Mouse (Mus musculus): ENCODE results near the gene Prox1. TPM values are rescaled to one million over a fixed set of nuclear protein-coding genes. Genes with fewer than 3 reads are reported as not detected.

The Prox1 gene
- total and polyA plus RNA-seq, 2 experiments, result 20.1 to 23.0 TPM

- peak overlapping the region; percentile 94 for H3K27ac ChIP-seq (replicated peaks; ENCODE audit: insufficient read depth, low read depth, low read length)
- peak overlapping the region; percentile 89 for H3K9ac ChIP-seq (ENCODE audit: low read depth, low read length)
- H3K36me3 ChIP-seq (ENCODE audit: control insufficient read depth, insufficient read depth, low read length), result no peaks in the 10 kb centered on the region
- H3K4me3 ChIP-seq (ENCODE audit: insufficient read depth, low read depth, low read length), result peak overlapping the region; percentile 86
- H3K4me1 ChIP-seq (ENCODE audit: control insufficient read depth, insufficient read depth, low read length), result peaks cover 6% of the 10 kb centered on the region
- no peak for TF ChIP-seq CTCF (IDR thresholded peaks at IDR 0.05; ENCODE audit: low read depth, low read length)
- TF ChIP-seq POLR2A (IDR thresholded peaks at IDR 0.05; ENCODE audit: extremely low read depth, insufficient read depth, low read length), result no peak
- H3K27me3 ChIP-seq (ENCODE audit: control insufficient read depth, insufficient read depth, low read length), result no peaks in the 10 kb centered on the region
- H3K79me2 ChIP-seq (ENCODE audit: control insufficient read depth, insufficient read depth, low read length), result peaks cover 20% of the 10 kb centered on the region
- peak; percentile 63 for DNase-seq (ENCODE audit: extremely low read depth, low read depth, low spot score)
- 2% methylated on average over 32 of the region's 32 CpGs for WGBS
These were observed 1.9 kb upstream of the Prox1 start for GRCm38 (mm10) chr1:190172311-190172978.

GRCm38 (mm10) chr1:190171750-190172149 lies 1.2 kb upstream of the Prox1 start:
- peak overlapping the region; percentile 86 for H3K4me3 ChIP-seq (ENCODE audit: insufficient read depth, low read depth, low read length)
- H3K27me3 ChIP-seq (ENCODE audit: control insufficient read depth, insufficient read depth, low read length), result no peaks in the 10 kb centered on the region
- peak overlapping the region; percentile 94 for H3K27ac ChIP-seq (replicated peaks; ENCODE audit: insufficient read depth, low read depth, low read length)

DNA sequence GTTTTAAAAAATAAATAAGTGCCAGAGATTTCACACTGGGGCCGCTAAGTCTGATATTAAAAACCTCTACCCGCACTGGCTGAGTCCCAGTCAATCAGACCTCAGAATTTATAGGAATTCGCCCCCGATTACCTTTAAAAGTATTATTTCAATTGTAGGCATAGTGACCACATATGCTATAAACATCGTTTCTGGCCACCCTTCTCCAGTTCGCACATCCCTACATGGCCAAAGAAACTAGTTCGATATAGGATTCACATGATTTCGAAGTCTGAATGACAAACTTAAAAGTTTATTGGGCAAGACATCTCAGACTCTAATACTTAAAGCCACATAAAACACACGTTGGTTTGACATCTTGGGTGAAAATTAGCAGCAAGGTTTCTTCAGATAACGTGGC lies 827 bp upstream of the Prox1 start:
- H3K4me1 ChIP-seq (ENCODE audit: control insufficient read depth, insufficient read depth, low read length), result peaks cover 6% of the 10 kb centered on the region
- no peak for DNase-seq (ENCODE audit: extremely low read depth, low read depth, low spot score)
- WGBS, result 3% methylated on average over 10 of the region's 10 CpGs
- peak overlapping the region; percentile 89 for H3K9ac ChIP-seq (ENCODE audit: low read depth, low read length)
- no peaks in the 10 kb centered on the region for H3K36me3 ChIP-seq (ENCODE audit: control insufficient read depth, insufficient read depth, low read length)
- peak overlapping the region; percentile 86 for H3K4me3 ChIP-seq (ENCODE audit: insufficient read depth, low read depth, low read length)
- H3K27me3 ChIP-seq (ENCODE audit: control insufficient read depth, insufficient read depth, low read length), result no peaks in the 10 kb centered on the region
- H3K79me2 ChIP-seq (ENCODE audit: control insufficient read depth, insufficient read depth, low read length), result peaks cover 20% of the 10 kb centered on the region
- TF ChIP-seq POLR2A (IDR thresholded peaks at IDR 0.05; ENCODE audit: extremely low read depth, insufficient read depth, low read length) (no peak), CTCF (IDR thresholded peaks at IDR 0.05; ENCODE audit: low read depth, low read length) (no peak)
- H3K27ac ChIP-seq (replicated peaks; ENCODE audit: insufficient read depth, low read depth, low read length), result peak overlapping the region; percentile 94

More at GRCm38 (mm10) chr1:190171750-190172149, 1.2 kb upstream of the Prox1 start:
- TF ChIP-seq POLR2A (IDR thresholded peaks at IDR 0.05; ENCODE audit: extremely low read depth, insufficient read depth, low read length) (peak; percentile 57; the same call in 1 of the 2 replicates), CTCF (IDR thresholded peaks at IDR 0.05; ENCODE audit: low read depth, low read length) (no peak)
- WGBS, result 3% methylated on average over 12 of the region's 12 CpGs
- peak; percentile 74 for DNase-seq (ENCODE audit: extremely low read depth, low read depth, low spot score)
- Histone ChIP-seq H3K4me1 (ENCODE audit: control insufficient read depth, insufficient read depth, low read length) (peaks cover 6% of the 10 kb centered on the region), H3K9ac (ENCODE audit: low read depth, low read length) (peak overlapping the region; percentile 89), H3K36me3 (ENCODE audit: control insufficient read depth, insufficient read depth, low read length) (no peaks in the 10 kb centered on the region), H3K79me2 (ENCODE audit: control insufficient read depth, insufficient read depth, low read length) (peaks cover 20% of the 10 kb centered on the region)

GRCm38 (mm10) chr1:190170819-190171216 lies 304 bp upstream of the Prox1 start:
- peak overlapping the region; percentile 94 for H3K27ac ChIP-seq (replicated peaks; ENCODE audit: insufficient read depth, low read depth, low read length)
- TF ChIP-seq POLR2A (IDR thresholded peaks at IDR 0.05; ENCODE audit: extremely low read depth, insufficient read depth, low read length) (no peak), CTCF (IDR thresholded peaks at IDR 0.05; ENCODE audit: low read depth, low read length) (no peak)
- peaks cover 6% of the 10 kb centered on the region for H3K4me1 ChIP-seq (ENCODE audit: control insufficient read depth, insufficient read depth, low read length)
- DNase-seq (ENCODE audit: extremely low read depth, low read depth, low spot score), result no peak
- no peaks in the 10 kb centered on the region for H3K27me3 ChIP-seq (ENCODE audit: control insufficient read depth, insufficient read depth, low read length)
- peak overlapping the region; percentile 94 for H3K9ac ChIP-seq (ENCODE audit: low read depth, low read length)
- no peaks in the 10 kb centered on the region for H3K36me3 ChIP-seq (ENCODE audit: control insufficient read depth, insufficient read depth, low read length)
- H3K79me2 ChIP-seq (ENCODE audit: control insufficient read depth, insufficient read depth, low read length), result peaks cover 20% of the 10 kb centered on the region
- H3K4me3 ChIP-seq (ENCODE audit: insufficient read depth, low read depth, low read length), result peak overlapping the region; percentile 86
- WGBS, result under 1% methylated on average over 24 of the region's 24 CpGs

DNA sequence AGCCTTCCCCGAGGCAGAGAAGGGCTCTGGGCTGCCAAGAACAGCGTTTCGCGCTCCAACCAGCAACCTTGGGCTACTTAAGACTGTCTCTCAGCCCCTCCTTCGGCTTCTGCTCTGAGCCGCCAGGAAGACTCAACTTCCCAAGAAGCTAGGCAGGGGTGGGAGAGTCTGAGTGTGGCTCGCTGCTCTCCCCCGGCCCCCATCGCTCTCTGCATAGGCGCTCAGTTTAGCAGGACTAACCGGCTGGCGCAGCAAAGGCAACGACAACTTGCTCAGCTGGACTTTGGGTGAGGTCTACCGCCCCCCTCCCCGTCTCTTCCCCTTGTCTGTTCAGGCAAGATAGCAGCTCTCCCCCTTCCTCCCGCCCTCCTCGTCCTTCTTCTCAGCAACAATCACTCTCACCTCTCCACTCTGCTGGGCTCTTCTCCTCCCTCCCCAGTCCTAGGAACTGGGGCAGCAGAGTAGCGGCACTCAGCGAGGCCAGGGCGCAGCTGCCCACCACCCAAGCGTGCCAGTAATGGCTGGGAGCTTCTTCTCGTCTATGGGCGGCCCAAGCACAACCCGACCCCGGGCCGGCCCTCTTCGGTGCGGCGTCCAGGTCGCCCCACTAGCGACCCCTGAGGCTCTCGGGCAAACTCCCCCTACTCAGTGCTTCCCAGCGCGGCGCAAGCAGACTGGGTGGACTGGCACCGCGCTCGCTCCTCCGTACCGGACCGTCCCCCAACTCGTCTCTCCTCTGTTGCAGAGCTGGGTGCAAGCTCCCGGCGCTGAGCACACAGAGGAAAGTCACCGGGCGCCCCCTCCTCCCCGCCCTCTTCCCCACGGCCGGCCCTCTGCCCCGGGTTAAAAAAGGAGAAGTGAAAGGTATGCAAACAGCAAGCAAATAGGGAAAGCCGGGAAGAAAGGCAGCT lies 1.5 kb downstream of the Prox1 start:
- TF ChIP-seq CTCF (IDR thresholded peaks at IDR 0.05; ENCODE audit: low read depth, low read length) (no peak), POLR2A (IDR thresholded peaks at IDR 0.05; ENCODE audit: extremely low read depth, insufficient read depth, low read length) (no peak)
- Histone ChIP-seq H3K27me3 (ENCODE audit: control insufficient read depth, insufficient read depth, low read length) (no peaks in the 10 kb centered on the region), H3K27ac (replicated peaks; ENCODE audit: insufficient read depth, low read depth, low read length) (peak overlapping the region; percentile 88), H3K36me3 (ENCODE audit: control insufficient read depth, insufficient read depth, low read length) (peaks cover under 1% of the 10 kb centered on the region; the same call in 1 of the 2 replicates), H3K79me2 (ENCODE audit: control insufficient read depth, insufficient read depth, low read length) (peaks cover 27% of the 10 kb centered on the region), H3K4me3 (ENCODE audit: insufficient read depth, low read depth, low read length) (peak overlapping the region; percentile 86), H3K4me1 (ENCODE audit: control insufficient read depth, insufficient read depth, low read length) (peaks cover 14% of the 10 kb centered on the region), H3K9ac (ENCODE audit: low read depth, low read length) (peak overlapping the region; percentile 94)
- under 1% methylated on average over 51 of the region's 51 CpGs for WGBS
- no peak for DNase-seq (ENCODE audit: extremely low read depth, low read depth, low spot score)

Measured in liver, adult 2 months (tissue).